Mouse (Mus musculus): ENCODE data around the gene Ubxn4. TPM values are rescaled to one million over a fixed set of nuclear protein-coding genes. Genes with fewer than 3 reads are reported as not detected.
"Not testable (repeated sequence)": the region's sequence is repeated elsewhere in the genome, so short reads cannot be mapped to it uniquely, and the experiment has no call there.

Gene Ubxn4
- polyA plus RNA-seq, 1 experiment from 2014 or later: 62.4 TPM

DNA sequence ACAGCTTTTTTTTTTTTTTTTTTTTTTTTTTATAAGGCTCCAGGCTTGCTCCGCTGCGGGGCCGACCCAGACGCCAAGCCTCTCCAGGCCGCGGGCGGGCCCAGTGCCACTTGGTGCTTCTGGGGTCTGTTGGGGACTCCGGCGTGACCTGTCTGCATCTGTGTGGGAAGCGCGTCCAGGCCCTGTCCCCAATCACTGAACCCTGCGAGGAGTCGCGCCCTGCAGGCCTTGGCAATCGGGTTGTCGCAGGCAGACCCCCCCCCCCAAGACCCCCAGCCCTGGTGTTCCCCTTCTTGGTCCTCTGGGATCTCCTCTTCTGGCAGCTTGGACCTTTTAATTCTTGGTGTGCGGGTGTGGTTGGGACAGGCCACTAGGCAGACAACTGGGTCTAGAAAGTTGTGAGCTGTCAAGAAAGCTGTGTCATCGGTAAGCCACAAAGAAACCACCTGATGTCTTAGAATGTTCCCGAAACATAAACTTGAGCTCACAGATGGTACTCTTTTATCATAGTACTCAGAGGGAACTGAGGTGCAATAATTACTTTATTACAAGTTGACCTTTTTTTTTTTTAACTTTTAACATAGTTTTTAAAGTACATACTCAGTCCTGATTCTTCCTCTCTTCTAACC, 1.1 kb downstream of the Ubxn4 start:
- peaks cover 4% of the 10 kb centered on the region; the same call in 1 of the 2 replicates for H3K4me1 ChIP-seq (ENCODE audit: control insufficient read depth, insufficient read depth, low read length)
- H3K4me3 ChIP-seq (ENCODE audit: low read depth, low read length): peak overlapping the region; percentile 81
- peak overlapping the region; percentile 90 for H3K27ac ChIP-seq (ENCODE audit: low read depth, low read length)
- H3K27me3 ChIP-seq (ENCODE audit: control insufficient read depth, insufficient read depth, low read length): no peaks in the 10 kb centered on the region
- WGBS (ENCODE audit: insufficient replicate concordance): 2% methylated on average over 19 of the region's 19 CpGs
- peak; percentile 53 for ATAC-seq (replicated peaks; ENCODE audit: insufficient number of reproducible peaks, low FRiP score, low TSS enrichment)
- no peaks in the 10 kb centered on the region for H3K9me3 ChIP-seq (replicated peaks; ENCODE audit: control insufficient read depth, low read length)
- peak overlapping the region; percentile 85 for H3K4me2 ChIP-seq
- H3K9ac ChIP-seq (ENCODE audit: low read depth, low read length): peak overlapping the region; percentile 88
- no peaks in the 10 kb centered on the region for H3K36me3 ChIP-seq (ENCODE audit: control insufficient read depth, insufficient read depth, low read length)

DNA sequence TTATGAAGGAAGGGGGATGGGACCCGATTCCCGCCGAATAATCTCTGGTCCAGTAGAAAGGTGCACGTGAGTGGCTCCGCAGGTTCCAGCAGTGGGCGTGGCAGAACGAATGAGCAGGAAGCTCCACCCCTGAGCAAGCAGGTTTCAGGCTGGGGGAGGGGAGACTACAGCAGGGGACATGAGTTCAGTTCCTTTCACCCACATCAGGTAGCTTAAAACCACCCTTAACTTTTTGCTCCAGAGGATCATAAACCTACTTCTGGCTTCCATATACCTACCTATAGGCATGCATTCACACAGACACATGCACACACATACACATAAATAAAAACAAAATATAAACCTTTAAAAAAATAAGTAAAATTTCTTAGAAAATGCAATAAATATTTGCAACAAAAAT, 23.3 kb downstream of the Ubxn4 start:
- H3K4me2 ChIP-seq; H3K9ac ChIP-seq (ENCODE audit: low read depth, low read length); H3K9me3 ChIP-seq (replicated peaks; ENCODE audit: control insufficient read depth, low read length); H3K27ac ChIP-seq (ENCODE audit: low read depth, low read length); H3K4me3 ChIP-seq (ENCODE audit: low read depth, low read length); ATAC-seq (replicated peaks; ENCODE audit: insufficient number of reproducible peaks, low FRiP score, low TSS enrichment); H3K27me3 ChIP-seq (ENCODE audit: control insufficient read depth, insufficient read depth, low read length); H3K4me1 ChIP-seq (ENCODE audit: control insufficient read depth, insufficient read depth, low read length): not testable (repeated sequence)
- WGBS (ENCODE audit: insufficient replicate concordance): 81% methylated on average over 7 of the region's 7 CpGs
- peaks cover 28% of the 10 kb centered on the region for H3K36me3 ChIP-seq (ENCODE audit: control insufficient read depth, insufficient read depth, low read length)

DNA sequence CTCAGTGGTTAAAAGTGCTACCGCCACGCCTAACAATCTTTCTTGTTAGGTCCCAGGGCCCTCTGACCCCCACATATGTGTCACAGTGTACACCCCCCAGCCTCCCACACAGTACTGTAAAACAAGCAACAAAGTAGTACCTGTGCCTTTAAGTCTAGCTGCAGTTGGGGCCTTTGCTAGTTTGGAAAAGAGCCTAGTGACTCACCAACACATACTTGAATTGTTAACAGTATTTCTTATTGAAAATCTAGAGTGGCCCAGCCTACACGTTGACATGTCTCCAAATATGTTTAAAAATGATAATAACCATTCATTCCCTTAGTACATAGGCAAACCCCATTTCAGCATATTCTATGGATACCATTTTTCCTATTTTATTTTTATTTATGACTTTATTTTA, 27.0 kb downstream of the Ubxn4 start:
- H3K4me2 ChIP-seq: no peak overlapping the region
- WGBS (ENCODE audit: insufficient replicate concordance): 85% methylated on average over 3 of the region's 3 CpGs
- no peaks in the 10 kb centered on the region for H3K27me3 ChIP-seq (ENCODE audit: control insufficient read depth, insufficient read depth, low read length)
- no peaks in the 10 kb centered on the region for H3K9me3 ChIP-seq (replicated peaks; ENCODE audit: control insufficient read depth, low read length)
- no peak for ATAC-seq (replicated peaks; ENCODE audit: insufficient number of reproducible peaks, low FRiP score, low TSS enrichment)
- H3K4me1 ChIP-seq (ENCODE audit: control insufficient read depth, insufficient read depth, low read length): no peaks in the 10 kb centered on the region
- H3K36me3 ChIP-seq (ENCODE audit: control insufficient read depth, insufficient read depth, low read length): peaks cover 34% of the 10 kb centered on the region
- no peak overlapping the region for H3K4me3 ChIP-seq (ENCODE audit: low read depth, low read length)
- H3K9ac ChIP-seq (ENCODE audit: low read depth, low read length): no peak overlapping the region
- H3K27ac ChIP-seq (ENCODE audit: low read depth, low read length): no peak overlapping the region

DNA sequence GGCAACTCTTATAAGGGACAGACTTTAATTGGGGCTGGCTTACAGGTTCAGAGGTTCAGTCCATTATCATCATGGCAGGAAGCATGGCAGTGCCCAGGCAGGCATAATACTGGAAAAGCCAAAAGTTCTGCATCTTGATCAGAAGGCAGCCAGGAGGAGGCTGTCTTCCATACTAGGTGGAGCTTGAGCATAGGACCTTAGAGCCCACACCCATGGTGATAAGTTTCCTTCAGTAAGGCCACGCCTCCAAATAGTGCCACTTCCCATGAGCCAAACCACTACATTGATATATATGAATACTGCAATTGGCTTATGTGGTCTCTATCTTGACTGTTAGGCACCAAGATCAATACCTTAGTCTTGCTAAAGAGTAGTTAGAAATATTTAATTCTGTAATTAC, 32.1 kb downstream of the Ubxn4 start:
- Histone ChIP-seq H3K36me3 (ENCODE audit: control insufficient read depth, insufficient read depth, low read length) (peaks cover 42% of the 10 kb centered on the region), H3K4me1 (ENCODE audit: control insufficient read depth, insufficient read depth, low read length) (no peaks in the 10 kb centered on the region), H3K9ac (ENCODE audit: low read depth, low read length) (no peak overlapping the region), H3K9me3 (replicated peaks; ENCODE audit: control insufficient read depth, low read length) (no peaks in the 10 kb centered on the region), H3K4me3 (ENCODE audit: low read depth, low read length) (no peak overlapping the region), H3K27me3 (ENCODE audit: control insufficient read depth, insufficient read depth, low read length) (no peaks in the 10 kb centered on the region), H3K27ac (ENCODE audit: low read depth, low read length) (no peak overlapping the region), H3K4me2 (no peak overlapping the region)
- no peak for ATAC-seq (replicated peaks; ENCODE audit: insufficient number of reproducible peaks, low FRiP score, low TSS enrichment)
- 80% methylated on average over 1 of the region's 1 CpGs for WGBS (ENCODE audit: insufficient replicate concordance)

DNA sequence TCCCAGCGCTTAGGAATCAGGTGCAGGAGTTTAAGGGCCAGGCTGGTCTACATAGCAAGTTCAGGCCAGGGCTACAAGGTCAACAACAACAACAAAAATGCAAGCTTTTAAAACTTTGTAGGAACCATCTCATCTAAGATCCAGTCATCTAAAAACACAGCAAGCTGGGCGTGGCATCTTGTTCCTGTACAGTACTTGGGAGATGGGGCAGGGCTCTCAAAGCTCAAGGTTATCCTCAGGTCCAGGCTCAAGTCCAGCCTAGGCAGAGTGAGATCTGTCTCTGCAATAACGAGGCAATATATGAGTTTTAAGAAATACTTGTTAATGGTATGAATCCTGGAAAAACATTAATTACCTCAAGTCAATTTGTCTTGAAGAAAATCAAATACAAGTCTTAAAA, 34.8 kb downstream of the Ubxn4 start:
- WGBS (ENCODE audit: insufficient replicate concordance): 92% methylated on average over 3 of the region's 3 CpGs
- Histone ChIP-seq H3K9ac (ENCODE audit: low read depth, low read length) (no peak overlapping the region), H3K27ac (ENCODE audit: low read depth, low read length) (no peak overlapping the region), H3K4me2 (no peak overlapping the region), H3K9me3 (replicated peaks; ENCODE audit: control insufficient read depth, low read length) (no peaks in the 10 kb centered on the region), H3K4me1 (ENCODE audit: control insufficient read depth, insufficient read depth, low read length) (no peaks in the 10 kb centered on the region), H3K36me3 (ENCODE audit: control insufficient read depth, insufficient read depth, low read length) (peaks cover 35% of the 10 kb centered on the region), H3K4me3 (ENCODE audit: low read depth, low read length) (no peak overlapping the region), H3K27me3 (ENCODE audit: control insufficient read depth, insufficient read depth, low read length) (no peaks in the 10 kb centered on the region)
- ATAC-seq (replicated peaks; ENCODE audit: insufficient number of reproducible peaks, low FRiP score, low TSS enrichment): no peak

DNA sequence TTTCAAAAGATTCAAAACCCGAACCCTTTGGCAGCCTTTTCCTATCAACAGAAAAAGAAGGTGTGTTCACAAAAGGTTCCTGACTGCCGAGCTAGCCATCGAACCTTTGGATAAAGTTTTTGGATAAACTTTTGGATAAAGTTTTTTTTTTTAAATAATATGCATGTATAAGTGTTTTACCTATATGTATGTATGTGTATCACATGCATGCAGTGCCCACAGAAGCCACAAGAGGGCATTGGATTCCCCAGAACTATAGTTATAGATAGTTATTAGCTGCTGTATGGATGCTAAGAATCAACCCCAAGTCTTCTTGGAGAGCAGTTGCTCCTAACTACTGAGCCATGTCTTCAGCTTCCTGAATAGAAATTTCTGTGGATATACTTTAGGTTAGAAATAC, 38.0 kb downstream of the Ubxn4 start:
- Histone ChIP-seq H3K4me2 (no peak overlapping the region), H3K27me3 (ENCODE audit: control insufficient read depth, insufficient read depth, low read length) (no peaks in the 10 kb centered on the region), H3K4me1 (ENCODE audit: control insufficient read depth, insufficient read depth, low read length) (no peaks in the 10 kb centered on the region), H3K4me3 (ENCODE audit: low read depth, low read length) (no peak overlapping the region), H3K36me3 (ENCODE audit: control insufficient read depth, insufficient read depth, low read length) (peaks cover 30% of the 10 kb centered on the region), H3K9me3 (replicated peaks; ENCODE audit: control insufficient read depth, low read length) (no peaks in the 10 kb centered on the region), H3K9ac (ENCODE audit: low read depth, low read length) (no peak overlapping the region), H3K27ac (ENCODE audit: low read depth, low read length) (no peak overlapping the region)
- no peak for ATAC-seq (replicated peaks; ENCODE audit: insufficient number of reproducible peaks, low FRiP score, low TSS enrichment)
- WGBS (ENCODE audit: insufficient replicate concordance): 95% methylated on average over 3 of the region's 3 CpGs

DNA sequence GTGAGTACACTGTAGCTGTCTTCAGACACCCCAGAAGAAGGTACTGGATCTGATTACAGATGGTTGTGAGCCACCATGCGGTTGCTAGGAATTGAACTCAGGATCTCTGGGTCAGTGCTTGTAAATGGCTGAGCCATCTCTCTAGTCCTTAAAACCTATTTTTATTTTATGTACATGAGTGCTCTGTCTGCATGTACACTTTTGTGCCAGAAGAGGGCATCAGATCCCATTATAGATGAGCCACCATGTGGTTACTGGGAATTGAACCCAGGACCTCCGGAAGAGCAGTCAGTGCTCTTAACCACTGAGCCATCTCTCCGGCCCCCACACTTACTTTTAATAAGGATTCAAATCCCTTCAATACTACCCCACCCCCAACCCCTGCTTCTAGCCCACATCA, 39.2 kb downstream of the Ubxn4 start:
- H3K4me1 ChIP-seq (ENCODE audit: control insufficient read depth, insufficient read depth, low read length): no peaks in the 10 kb centered on the region
- peaks cover 20% of the 10 kb centered on the region for H3K36me3 ChIP-seq (ENCODE audit: control insufficient read depth, insufficient read depth, low read length)
- no peak overlapping the region for H3K27ac ChIP-seq (ENCODE audit: low read depth, low read length)
- no peaks in the 10 kb centered on the region for H3K9me3 ChIP-seq (replicated peaks; ENCODE audit: control insufficient read depth, low read length)
- H3K27me3 ChIP-seq (ENCODE audit: control insufficient read depth, insufficient read depth, low read length): no peaks in the 10 kb centered on the region
- 94% methylated on average over 3 of the region's 3 CpGs for WGBS (ENCODE audit: insufficient replicate concordance)
- no peak for ATAC-seq (replicated peaks; ENCODE audit: insufficient number of reproducible peaks, low FRiP score, low TSS enrichment)
- no peak overlapping the region for H3K4me2 ChIP-seq
- no peak overlapping the region for H3K4me3 ChIP-seq (ENCODE audit: low read depth, low read length)
- H3K9ac ChIP-seq (ENCODE audit: low read depth, low read length): no peak overlapping the region

DNA sequence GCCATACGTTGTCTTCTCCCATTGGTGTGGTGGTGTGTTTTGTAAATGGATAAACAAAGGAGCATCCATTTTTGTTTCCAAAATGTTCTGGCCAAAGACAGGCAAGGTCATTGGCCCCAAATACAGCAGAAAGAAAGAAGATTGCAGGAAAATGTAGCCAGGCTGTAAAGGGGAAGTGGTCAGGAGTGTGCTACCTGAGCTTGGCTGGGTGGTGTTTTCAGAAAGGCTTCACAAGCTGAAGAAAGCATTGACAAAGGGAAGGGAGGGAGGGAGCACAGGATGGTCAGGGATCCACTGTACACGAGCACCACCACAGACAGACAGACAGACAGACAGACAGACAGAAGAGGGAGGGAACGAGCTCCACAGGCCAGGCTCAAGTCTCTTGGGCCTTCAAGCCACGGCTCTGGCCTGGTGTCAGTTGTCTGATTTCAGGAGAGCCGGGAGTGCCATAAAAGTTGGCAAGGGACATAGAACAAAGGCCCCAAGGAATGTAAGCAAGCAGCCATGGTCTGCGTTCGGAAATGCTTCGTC, 40.5 kb downstream of the Ubxn4 start:
- no peak overlapping the region for H3K4me3 ChIP-seq (ENCODE audit: low read depth, low read length)
- no peaks in the 10 kb centered on the region for H3K27me3 ChIP-seq (ENCODE audit: control insufficient read depth, insufficient read depth, low read length)
- H3K36me3 ChIP-seq (ENCODE audit: control insufficient read depth, insufficient read depth, low read length): peaks cover 16% of the 10 kb centered on the region
- no peaks in the 10 kb centered on the region for H3K9me3 ChIP-seq (replicated peaks; ENCODE audit: control insufficient read depth, low read length)
- no peak overlapping the region for H3K9ac ChIP-seq (ENCODE audit: low read depth, low read length)
- no peak for ATAC-seq (replicated peaks; ENCODE audit: insufficient number of reproducible peaks, low FRiP score, low TSS enrichment)
- H3K27ac ChIP-seq (ENCODE audit: low read depth, low read length): no peak overlapping the region
- no peak overlapping the region for H3K4me2 ChIP-seq
- no peaks in the 10 kb centered on the region for H3K4me1 ChIP-seq (ENCODE audit: control insufficient read depth, insufficient read depth, low read length)
- whole genome bisulfite sequencing (ENCODE audit: insufficient replicate concordance): 83% methylated on average over 8 of the region's 8 CpGs

DNA sequence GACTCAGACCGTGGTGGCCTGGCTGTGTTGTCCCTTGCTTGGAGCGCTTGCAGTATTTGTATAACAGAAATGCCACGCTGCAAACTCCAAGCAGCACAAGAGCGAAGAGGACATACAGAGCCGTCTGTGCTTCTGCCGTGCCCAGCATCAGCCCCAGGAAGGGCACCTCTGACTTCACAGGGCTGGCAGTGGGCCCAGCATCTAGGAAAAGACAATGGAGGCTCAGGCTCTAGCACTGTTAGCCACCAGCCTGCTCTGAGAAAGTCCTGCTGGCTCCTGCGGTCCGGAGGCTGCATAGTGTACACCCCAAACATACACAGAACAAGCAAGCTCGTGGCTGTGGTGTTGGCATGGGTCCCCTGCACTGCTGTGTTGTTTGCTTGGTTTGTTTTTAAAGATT, 41.4 kb downstream of the Ubxn4 start:
- Histone ChIP-seq H3K36me3 (ENCODE audit: control insufficient read depth, insufficient read depth, low read length) (peaks cover 7% of the 10 kb centered on the region), H3K9ac (ENCODE audit: low read depth, low read length) (no peak overlapping the region), H3K4me1 (ENCODE audit: control insufficient read depth, insufficient read depth, low read length) (no peaks in the 10 kb centered on the region), H3K27me3 (ENCODE audit: control insufficient read depth, insufficient read depth, low read length) (no peaks in the 10 kb centered on the region), H3K27ac (ENCODE audit: low read depth, low read length) (no peak overlapping the region), H3K4me2 (no peak overlapping the region), H3K4me3 (ENCODE audit: low read depth, low read length) (no peak overlapping the region), H3K9me3 (replicated peaks; ENCODE audit: control insufficient read depth, low read length) (no peaks in the 10 kb centered on the region)
- 88% methylated on average over 9 of the region's 9 CpGs for WGBS (ENCODE audit: insufficient replicate concordance)
- ATAC-seq (replicated peaks; ENCODE audit: insufficient number of reproducible peaks, low FRiP score, low TSS enrichment): no peak

Measured in heart, embryonic 11.5 days (tissue).